Mouse (Mus musculus) brain, embryonic 14.5 days (tissue): ENCODE results near the gene Eya2. TPM values are rescaled to one million over a fixed set of nuclear protein-coding genes. Genes with fewer than 3 reads are reported as not detected.
A peak's percentile ranks its signal among the peaks of the same experiment; 100 is the strongest.
"Not testable (repeated sequence)": the region's sequence is repeated elsewhere in the genome, so short reads cannot be mapped to it uniquely, and the experiment has no call there.

Experiments used
- DNase-seq: peaks from one replicate; pipeline ENCODE4 v3.0.0-alpha.2; 2011; ENCODE audit warnings: low read depth
- CTCF ChIP-seq: fragments of 200-500 bp; IDR thresholded peaks from 2 replicates; pipeline ENCODE4 v1.5.1; 2012; ENCODE audit warnings: inconsistent platforms, mild to moderate bottlenecking, moderate library complexity, borderline replicate concordance; ENCODE audit not compliant: insufficient read depth, insufficient read length; ENCODE audit errors: extremely low read depth
- POLR2A ChIP-seq: fragments of 200-500 bp; IDR thresholded peaks from 2 replicates; pipeline ENCODE4 v1.6.1; 2012; ENCODE audit warnings: mild to moderate bottlenecking, inconsistent platforms, borderline replicate concordance; ENCODE audit not compliant: poor library complexity, insufficient read depth, insufficient read length, severe bottlenecking; ENCODE audit errors: extremely low read depth
- polyA plus RNA-seq: library from polyadenylated mRNA; depleted of rRNA; stranded (reverse); fragments of >200 nt; gene quantifications from 2 replicates; pipeline ENCODE4 v1.2.3, GENCODE M21; 2012; rRNA removed

The Eya2 gene
- polyA plus RNA-seq: 6.1 and 12.3 TPM in 2 replicates

GRCm38 (mm10) chr2:165594907-165595675 lies at the start of gene Eya2:
Gene Eya2 (plus strand): TSS chr2:165595032.
- no peak for DNase-seq
- TF ChIP-seq POLR2A (no peak), CTCF (no peak)

DNA sequence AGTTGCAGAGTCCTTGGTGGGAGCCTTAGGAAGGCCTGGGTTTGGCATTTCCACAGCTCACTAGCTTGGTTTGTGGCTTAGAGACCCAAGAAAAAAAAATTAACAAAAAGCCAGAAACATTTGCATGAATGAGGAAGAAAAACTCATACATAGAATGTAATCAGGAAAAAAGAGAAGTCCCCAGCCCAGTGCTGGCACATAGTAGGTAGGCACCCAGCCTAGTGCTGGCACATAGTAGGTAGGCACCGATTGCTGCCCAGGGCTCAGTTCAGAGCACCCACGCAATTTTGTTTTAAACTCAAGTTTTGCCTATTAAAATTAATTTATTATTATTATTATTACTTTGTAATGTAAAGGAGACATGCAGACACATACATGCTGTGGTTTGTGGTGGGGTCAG lies 49.1 kb upstream of the Eya2 start:
- DNase-seq: no peak
- no peak for TF ChIP-seq CTCF
- no peak for TF ChIP-seq POLR2A

DNA sequence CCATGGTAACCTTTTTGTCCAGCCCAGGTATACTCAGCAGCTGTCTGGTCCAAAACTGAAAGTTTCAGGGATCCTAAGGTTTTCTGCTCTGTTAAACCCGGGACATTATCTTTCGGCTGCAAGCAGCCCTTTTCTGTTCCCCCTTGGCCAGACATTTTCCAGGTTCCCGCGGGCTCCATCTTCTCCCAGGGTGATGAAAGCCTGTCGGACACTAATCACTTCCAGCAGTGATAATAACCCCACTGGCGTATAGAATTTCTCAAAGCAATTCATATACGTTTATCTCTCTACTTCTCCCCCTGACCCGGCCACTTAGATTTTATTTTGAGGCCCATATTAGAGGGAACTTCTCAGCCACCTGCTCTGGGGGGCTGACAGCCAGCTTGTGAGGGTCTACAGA lies 48.5 kb upstream of the Eya2 start:
- no peak for TF ChIP-seq CTCF
- no peak for DNase-seq

GRCm38 (mm10) chr2:165547410-165547809 lies 47.4 kb upstream of the Eya2 start:
- DNase-seq: peak; percentile 85
- TF ChIP-seq CTCF: no peak
- no peak for TF ChIP-seq POLR2A

GRCm38 (mm10) chr2:165548627-165549026 lies 46.2 kb upstream of the Eya2 start:
- no peak for TF ChIP-seq POLR2A
- no peak for TF ChIP-seq CTCF
- peak; percentile 55 for DNase-seq

DNA sequence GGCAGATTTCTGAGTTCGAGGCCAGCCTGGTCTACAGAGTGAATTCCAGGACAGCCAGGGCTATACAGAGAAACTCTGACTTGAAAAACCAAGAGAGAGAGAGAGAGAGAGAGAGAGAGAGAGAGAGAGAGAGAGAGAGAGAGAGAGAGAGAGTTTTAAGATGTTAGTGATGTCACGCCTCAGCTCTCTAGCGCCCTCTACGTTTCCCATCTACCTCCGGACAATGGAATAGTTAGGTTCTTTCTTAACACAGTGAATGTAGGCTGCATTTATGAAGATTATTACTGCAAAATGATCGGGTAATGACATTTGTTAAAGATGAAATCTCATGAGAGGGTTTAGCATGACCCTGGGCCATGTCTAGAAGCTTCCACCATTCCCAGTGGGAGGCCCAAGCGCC lies 44.4 kb upstream of the Eya2 start:
- not testable (repeated sequence) for DNase-seq

DNA sequence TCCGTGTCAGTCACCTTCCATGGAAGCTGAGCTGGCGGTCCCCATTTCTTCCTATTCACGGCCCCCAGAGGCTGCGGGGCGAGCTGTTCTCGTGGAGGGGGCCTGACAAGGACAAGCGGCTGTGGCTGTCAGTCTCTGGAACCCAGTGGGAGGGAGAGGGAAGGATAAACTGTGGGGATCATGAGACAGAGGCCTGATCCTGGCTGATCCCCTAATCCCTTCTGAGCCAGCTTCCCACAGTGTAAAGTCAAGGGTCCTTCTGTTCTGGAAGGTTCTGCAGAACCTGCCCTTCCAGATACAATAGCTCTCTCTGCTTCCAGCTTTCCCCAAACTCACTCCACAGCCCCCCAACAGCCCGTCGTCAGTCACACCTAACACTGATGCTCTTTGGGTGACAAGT lies 40.8 kb upstream of the Eya2 start:
- TF ChIP-seq POLR2A (no peak), CTCF (no peak)
- DNase-seq: no peak

DNA sequence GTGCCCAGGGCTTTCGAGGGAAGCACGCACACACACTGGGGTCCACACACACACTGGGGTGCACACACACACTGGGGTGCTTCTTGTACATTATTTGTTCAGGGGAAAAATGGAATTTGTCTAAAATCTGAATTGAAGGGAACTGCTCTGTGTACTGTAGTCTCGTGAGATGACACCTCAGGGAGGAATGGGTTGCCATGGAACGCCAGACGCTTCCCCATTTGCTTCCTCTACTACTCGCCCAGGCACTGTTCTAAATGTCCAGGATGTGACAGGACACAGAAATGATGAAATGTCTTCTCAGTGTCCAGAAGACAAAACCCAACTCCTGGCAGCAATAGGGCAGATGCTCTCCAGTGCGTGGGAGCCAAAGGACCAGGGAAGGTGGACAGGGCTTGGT lies 37.6 kb upstream of the Eya2 start:
- no peak for DNase-seq
- no peak for TF ChIP-seq CTCF
- TF ChIP-seq POLR2A: no peak

- no peak for DNase-seq
- TF ChIP-seq POLR2A (no peak), CTCF (no peak)
Measured at GRCm38 (mm10) chr2:165558916-165559315, 35.9 kb upstream of the Eya2 start.

DNA sequence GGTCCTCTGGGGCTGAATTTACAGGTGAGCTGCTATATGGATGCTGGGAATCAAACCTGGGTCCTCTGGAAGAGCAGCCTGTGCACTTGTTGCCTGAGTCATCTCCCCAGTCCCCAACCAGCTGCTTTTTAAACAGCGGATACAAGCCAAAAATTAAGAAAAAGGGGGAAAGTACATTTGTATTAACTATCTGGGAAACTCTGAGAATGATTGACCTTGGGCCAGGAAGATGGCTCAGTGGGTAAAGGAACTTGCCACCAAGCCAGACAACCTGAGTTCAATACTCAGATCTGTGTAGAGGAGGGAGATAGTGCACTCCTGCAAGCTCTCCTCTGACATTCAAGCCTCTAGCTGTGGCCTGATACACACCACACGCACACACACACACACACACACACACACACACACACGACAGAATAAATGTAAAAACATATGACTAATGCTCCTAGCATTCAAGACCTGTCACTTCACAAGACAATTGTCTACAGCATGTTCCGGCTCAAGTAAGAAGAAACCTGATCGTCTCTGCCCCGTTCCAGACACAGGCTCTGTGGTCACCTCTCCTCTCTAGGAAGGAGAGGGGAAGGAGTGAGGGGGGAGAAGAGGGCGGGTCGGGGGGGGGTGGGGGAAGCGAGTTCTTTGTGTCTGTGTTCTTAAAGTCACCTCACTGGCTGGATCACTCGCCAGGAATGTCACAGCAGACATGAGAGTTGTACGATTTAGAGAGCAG lies 35.2 kb upstream of the Eya2 start:
- TF ChIP-seq CTCF (no peak), POLR2A (no peak)
- DNase-seq: no peak

DNA sequence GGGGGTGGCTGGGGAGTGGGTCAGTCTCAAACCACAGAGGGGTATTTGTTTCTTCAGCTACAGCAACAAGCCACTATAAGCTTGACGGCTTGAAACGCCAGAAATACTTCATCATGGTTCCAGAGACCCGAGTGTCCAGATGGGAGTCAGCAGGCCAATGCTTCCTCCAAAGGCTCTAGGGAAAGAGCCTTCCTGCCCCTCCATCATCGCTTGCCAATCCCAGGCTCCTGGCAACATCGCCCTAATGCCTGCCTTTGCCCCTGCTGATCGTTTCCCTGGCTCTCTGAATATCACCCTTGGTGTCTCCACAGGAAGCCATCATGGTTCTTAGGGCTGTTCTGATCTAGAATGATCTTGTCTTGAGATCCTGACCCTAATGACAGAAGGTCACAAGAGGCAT lies 33.0 kb upstream of the Eya2 start:
- TF ChIP-seq POLR2A: no peak
- TF ChIP-seq CTCF: no peak
- no peak for DNase-seq

DNA sequence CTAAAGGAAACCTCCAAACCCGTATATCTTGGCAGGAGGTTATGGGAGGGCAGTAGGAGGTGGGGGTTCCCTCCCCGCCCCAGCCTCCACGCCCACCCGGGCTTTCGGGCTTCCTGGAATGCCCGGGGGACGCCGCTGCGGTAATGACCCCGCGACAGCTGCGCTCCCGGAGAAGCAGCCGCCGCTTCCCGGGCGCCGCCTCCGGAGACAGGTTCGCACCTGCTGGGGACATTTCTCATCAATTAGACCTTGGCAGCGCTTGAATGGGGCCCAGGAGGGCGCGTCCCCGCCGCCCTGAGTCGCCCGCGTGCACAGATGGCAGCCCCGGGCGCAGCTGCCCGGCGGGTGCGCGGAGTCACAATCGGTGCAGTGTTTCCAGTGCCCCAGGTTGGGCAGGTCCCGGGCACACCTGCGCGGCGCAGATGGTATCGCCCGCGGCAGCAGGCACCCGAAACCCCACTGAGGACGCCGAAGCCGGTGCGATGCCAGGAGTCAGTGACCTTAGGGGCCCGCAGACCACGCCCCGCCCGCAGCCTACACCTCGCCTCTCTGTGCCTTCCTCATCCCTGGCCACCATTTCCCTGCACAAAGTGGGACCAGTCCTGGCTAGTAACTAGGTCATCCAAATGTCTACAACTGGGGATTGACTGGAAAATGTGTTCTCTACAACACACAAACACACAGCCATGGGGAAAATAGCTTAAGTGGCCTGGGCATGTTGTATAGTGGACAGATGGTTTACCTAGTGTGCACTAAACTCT lies 31.4 kb upstream of the Eya2 start:
- DNase-seq: peak; percentile 89
- TF ChIP-seq CTCF (no peak), POLR2A (no peak)

- TF ChIP-seq CTCF (no peak), POLR2A (no peak)
- no peak for DNase-seq
Measured at GRCm38 (mm10) chr2:165564101-165564500, 30.7 kb upstream of the Eya2 start.
